In genomic region chr16:20804601-20805017, GRCm38 (mm10) we compare ENCODE assay signal across 8 mouse cellular contexts.
DNase-seq lines count a peak whose midpoint lies in the region; ATAC-seq and TF ChIP-seq lines count a peak whose summit lies in the region.

No protein-coding gene starts in this region.

- H3K27me3 ChIP-seq in ES-Bruce4 (ENCODE audit: control insufficient read depth, insufficient read depth, low read length, poor library complexity, severe bottlenecking), result no peaks in the 10 kb centered on the region
- H3K27me3 ChIP-seq in forebrain, embryonic 13.5 days, result no peaks in the 10 kb centered on the region
- H3K27me3 ChIP-seq in liver, embryonic 16.5 days (ENCODE audit: control insufficient read depth, insufficient read depth, low read depth, low read length), result no peaks in the 10 kb centered on the region
- H3K27me3 ChIP-seq in neural tube, embryonic 12.5 days (replicated peaks), result no peaks in the 10 kb centered on the region
- no peaks in the 10 kb centered on the region for H3K27me3 ChIP-seq in stomach, postnatal 0 days (ENCODE audit: control insufficient read depth, insufficient read depth, low read length)

- peak overlapping the region; percentile 69 for H3K4me2 ChIP-seq in forebrain, embryonic 13.5 days
- peak overlapping the region; percentile 61 for H3K4me2 ChIP-seq in liver, embryonic 16.5 days (ENCODE audit: low read depth, low read length)
- peak overlapping the region; percentile 67 for H3K4me2 ChIP-seq in neural tube, embryonic 12.5 days (replicated peaks)
- peak overlapping the region; percentile 54 for H3K4me2 ChIP-seq in stomach, postnatal 0 days (replicated peaks; ENCODE audit: low read depth)

- 1% methylated on average over 10 of the region's 10 CpGs for WGBS in forebrain, embryonic 13.5 days
- WGBS in liver, embryonic 16.5 days (ENCODE audit: insufficient replicate concordance), result under 1% methylated on average over 7 of the region's 10 CpGs
- 4% methylated on average over 10 of the region's 10 CpGs for WGBS in neural tube, embryonic 12.5 days
- 2% methylated on average over 8 of the region's 10 CpGs for WGBS in stomach, postnatal 0 days

- H3K4me3 ChIP-seq in ES-Bruce4 (ENCODE audit: low read depth, low read length), result 0 out of 2 replicates have a peak overlapping the region, but pooled peaks have one; percentile 5
- H3K4me3 ChIP-seq in forebrain, embryonic 13.5 days, result peak overlapping the region; percentile 42
- peak overlapping the region; percentile 41 for H3K4me3 ChIP-seq in liver, embryonic 16.5 days (ENCODE audit: low read depth, low read length)
- H3K4me3 ChIP-seq in neural tube, embryonic 12.5 days, result peak overlapping the region; percentile 35
- H3K4me3 ChIP-seq in stomach, postnatal 0 days (ENCODE audit: low read depth, low read length), result 0 out of 2 replicates have a peak overlapping the region, but pooled peaks have one; percentile 20

- DNase-seq in heart, postnatal 10 days, result peak; percentile 85 to 86
- peak; percentile 81 to 89 for DNase-seq in kidney, postnatal 4 days
- peak; percentile 84 for DNase-seq in stomach, postnatal 0 days (ENCODE audit: low spot score)

- TF ChIP-seq CTCF in ES-Bruce4 (IDR thresholded peaks at IDR 0.05; ENCODE audit: low read depth, low read length), result peak; percentile 80
- TF ChIP-seq CTCF in stomach, postnatal 0 days (IDR thresholded peaks at IDR 0.05; ENCODE audit: low read depth), result peak; percentile 92

- H3K4me1 ChIP-seq in ES-Bruce4 (ENCODE audit: control insufficient read depth, insufficient read depth, low read length), result peaks cover 4% of the 10 kb centered on the region
- H3K4me1 ChIP-seq in forebrain, embryonic 13.5 days, result peaks cover 12% of the 10 kb centered on the region
- no peaks in the 10 kb centered on the region; the same call in 1 of the 2 replicates for H3K4me1 ChIP-seq in liver, embryonic 16.5 days (ENCODE audit: control insufficient read depth, low read depth, low read length)
- peaks cover 5% of the 10 kb centered on the region; the same call in 1 of the 2 replicates for H3K4me1 ChIP-seq in neural tube, embryonic 12.5 days
- no peaks in the 10 kb centered on the region for H3K4me1 ChIP-seq in stomach, postnatal 0 days (replicated peaks; ENCODE audit: control insufficient read depth, insufficient read depth)

- intact Hi-C loops in heart, postnatal 10 days (cut with DNase I), result loop anchor here (1.0 to 10.0 kb wide), 3 partner anchors 93 to 590 kb away; no protein-coding TSS in a partner anchor

- TF ChIP-seq POLR2A in ES-Bruce4 (IDR thresholded peaks at IDR 0.05; ENCODE audit: insufficient read depth, low read length), result no peak

- H3K27ac ChIP-seq in ES-Bruce4 (ENCODE audit: insufficient read depth, low read length), result no peak overlapping the region
- H3K27ac ChIP-seq in forebrain, embryonic 13.5 days, result no peak overlapping the region
- H3K27ac ChIP-seq in liver, embryonic 16.5 days (ENCODE audit: low read length), result no peak overlapping the region
- H3K27ac ChIP-seq in neural tube, embryonic 12.5 days, result no peak overlapping the region
- H3K27ac ChIP-seq in stomach, postnatal 0 days (replicated peaks), result peak overlapping the region; percentile 61

- no peaks in the 10 kb centered on the region; the same call in 1 of the 2 replicates for H3K9me3 ChIP-seq in ES-Bruce4 (replicated peaks; ENCODE audit: control insufficient read depth, insufficient read depth, low read length, poor library complexity, severe bottlenecking)
- H3K9me3 ChIP-seq in forebrain, embryonic 13.5 days (replicated peaks), result no peaks in the 10 kb centered on the region
- no peaks in the 10 kb centered on the region for H3K9me3 ChIP-seq in liver, embryonic 16.5 days (replicated peaks; ENCODE audit: control insufficient read depth, low read length)
- H3K9me3 ChIP-seq in neural tube, embryonic 12.5 days, result no peaks in the 10 kb centered on the region
- no peaks in the 10 kb centered on the region for H3K9me3 ChIP-seq in stomach, postnatal 0 days (ENCODE audit: control insufficient read depth, low read length)

- no peak overlapping the region for H3K9ac ChIP-seq in ES-Bruce4 (ENCODE audit: low read depth, poor library complexity, severe bottlenecking)
- H3K9ac ChIP-seq in forebrain, embryonic 13.5 days, result peak overlapping the region; percentile 67
- H3K9ac ChIP-seq in liver, embryonic 16.5 days (ENCODE audit: low read depth, low read length), result no peak overlapping the region
- peak overlapping the region; percentile 60 for H3K9ac ChIP-seq in neural tube, embryonic 12.5 days
- H3K9ac ChIP-seq in stomach, postnatal 0 days (ENCODE audit: low read length), result 0 out of 2 replicates have a peak overlapping the region, but pooled peaks have one; percentile 2

- ATAC-seq in cerebellum, adult (ENCODE audit: insufficient number of reproducible peaks, low FRiP score, low TSS enrichment), result peak; percentile 94
- peak; percentile 86 for ATAC-seq in forebrain, embryonic 13.5 days
- peak; percentile 47; the same call in 1 of the 2 replicates for ATAC-seq in liver, embryonic 16.5 days (ENCODE audit: low read depth)
- peak; percentile 87 for ATAC-seq in neural tube, embryonic 12.5 days (ENCODE audit: low FRiP score, low read depth)
- ATAC-seq in stomach, postnatal 0 days (ENCODE audit: low FRiP score, low TSS enrichment), result peak; percentile 88

- TF ChIP-seq EP300 in ES-Bruce4 (IDR thresholded peaks at IDR 0.05; ENCODE audit: insufficient read depth, low read depth, low read length), result no peak
- no peak for TF ChIP-seq EP300 in stomach, postnatal 0 days (optimal IDR thresholded peaks at IDR 0.05)

- no peaks in the 10 kb centered on the region for H3K36me3 ChIP-seq in ES-Bruce4 (ENCODE audit: control insufficient read depth, insufficient read depth, low read length, poor library complexity, severe bottlenecking)
- no peaks in the 10 kb centered on the region for H3K36me3 ChIP-seq in forebrain, embryonic 13.5 days (ENCODE audit: poor library complexity, severe bottlenecking)
- no peaks in the 10 kb centered on the region for H3K36me3 ChIP-seq in liver, embryonic 16.5 days (ENCODE audit: control insufficient read depth, insufficient read depth)
- H3K36me3 ChIP-seq in neural tube, embryonic 12.5 days, result no peaks in the 10 kb centered on the region
- H3K36me3 ChIP-seq in stomach, postnatal 0 days (ENCODE audit: control insufficient read depth, insufficient read depth, low read length), result no peaks in the 10 kb centered on the region

Comparison
In these comparisons a context has a peak if more than half of its experiments do, and no peak if none do; other contexts are left out.
1. H3K9ac ChIP-seq: peak in forebrain, embryonic 13.5 days (single experiment), neural tube, embryonic 12.5 days (single experiment) and stomach, postnatal 0 days (single experiment); none in ES-Bruce4 (single experiment) and liver, embryonic 16.5 days (single experiment).
2. Peak in every context shown above with its lines, with median percentiles within 50 percentile points of each other: H3K4me3 ChIP-seq, ATAC-seq, H3K4me2 ChIP-seq and DNase-seq.